Mouse (Mus musculus) induced T-regulatory cell, adult 2 months (primary cell): ENCODE results near the gene Stac2.

ENCODE experiments used
- DNase-seq: peaks from one replicate; pipeline ENCODE4 v3.0.0-alpha.2; 2012; ENCODE audit warnings: low read depth

Gene Stac2

GRCm38 (mm10) chr11:97998074-97998793 lies 55.0 kb downstream of the Stac2 start:
- DNase-seq = peak; percentile 58

GRCm38 (mm10) chr11:97997387-97997960 lies 55.8 kb downstream of the Stac2 start:
- DNase-seq = peak; percentile 63

- no peak for DNase-seq
Measured at GRCm38 (mm10) chr11:97996691-97997090, 56.6 kb downstream of the Stac2 start.

GRCm38 (mm10) chr11:97995564-97996288 lies 57.5 kb downstream of the Stac2 start, which contains the start of gene Arl5c:
Gene Arl5c (minus strand): TSS chr11:97996181.
- DNase-seq = peak; percentile 95

GRCm38 (mm10) chr11:97994539-97995100 lies 58.6 kb downstream of the Stac2 start:
- DNase-seq = peak; percentile 95

GRCm38 (mm10) chr11:97988530-97989096 lies 64.6 kb downstream of the Stac2 start:
- peak; percentile 96 for DNase-seq

- DNase-seq = peak; percentile 97
Measured at GRCm38 (mm10) chr11:97987551-97988526, 65.4 kb downstream of the Stac2 start.

GRCm38 (mm10) chr11:97986738-97987465 lies 66.4 kb downstream of the Stac2 start:
- no peak for DNase-seq
